Mouse (Mus musculus) erythroblast, embryonic 14.5 days (primary cell): ENCODE measurements around the gene Tenm4.

Experiments used
- GATA1 ChIP-seq: IDR thresholded peaks from 2 replicates; pipeline ENCODE4 v1.6.1; 2012; ENCODE audit warnings: low read length, inconsistent platforms, mixed read lengths
- TAL1 ChIP-seq: IDR thresholded peaks from 3 replicates; pipeline ENCODE4 v1.6.1; 2012; ENCODE audit warnings: low read length, inconsistent platforms, mixed read lengths

- TF ChIP-seq TAL1 (no peak), GATA1 (no peak)
Measured at GRCm38 (mm10) chr7:96906216-96906615, 735.2 kb downstream of the Tenm4 start.
